Mouse (Mus musculus): ENCODE data around the gene Smg6. TPM values are rescaled to one million over a fixed set of nuclear protein-coding genes. Genes with fewer than 3 reads are reported as not detected.

Smg6 gene
- polyA plus RNA-seq, 1 experiment: 26.4 TPM

DNA sequence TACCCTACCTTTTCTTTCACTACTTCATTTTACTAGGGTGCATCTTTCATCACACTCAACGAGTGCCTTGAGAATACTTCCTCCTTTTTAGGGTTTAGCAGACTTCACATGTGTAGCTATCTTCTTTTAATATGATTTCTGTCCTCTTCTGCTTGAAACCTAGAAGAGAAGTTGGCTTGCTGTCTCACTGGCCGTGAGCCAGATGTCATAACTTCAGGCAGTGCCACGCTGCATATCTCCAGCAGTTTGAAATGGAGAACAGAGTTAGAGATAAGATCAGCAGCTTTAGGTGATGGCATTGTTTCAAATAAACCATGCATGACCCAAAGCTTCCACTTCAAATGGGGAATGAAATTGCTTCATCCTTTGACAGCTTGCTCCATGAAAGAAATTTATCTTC is 166.5 kb downstream of the Smg6 start:
- TF ChIP-seq POLR2A (IDR thresholded peaks at IDR 0.05; ENCODE audit: borderline replicate concordance, control insufficient read depth, low read depth, low read length) (no peak), CTCF (IDR thresholded peaks at IDR 0.05; ENCODE audit: control insufficient read depth, insufficient read depth, low read length) (no peak)
- no peak overlapping the region for H3K27ac ChIP-seq (ENCODE audit: control insufficient read depth, insufficient read depth, low read depth, low read length, poor library complexity)
- H3K4me1 ChIP-seq (ENCODE audit: control insufficient read depth, insufficient read depth, low read length): no peaks in the 10 kb centered on the region; the same call in 1 of the 2 replicates
- WGBS: under 1% methylated on average over 3 of the region's 3 CpGs
- no peak overlapping the region for H3K4me3 ChIP-seq (replicated peaks; ENCODE audit: control insufficient read depth, low read depth, low read length)

DNA sequence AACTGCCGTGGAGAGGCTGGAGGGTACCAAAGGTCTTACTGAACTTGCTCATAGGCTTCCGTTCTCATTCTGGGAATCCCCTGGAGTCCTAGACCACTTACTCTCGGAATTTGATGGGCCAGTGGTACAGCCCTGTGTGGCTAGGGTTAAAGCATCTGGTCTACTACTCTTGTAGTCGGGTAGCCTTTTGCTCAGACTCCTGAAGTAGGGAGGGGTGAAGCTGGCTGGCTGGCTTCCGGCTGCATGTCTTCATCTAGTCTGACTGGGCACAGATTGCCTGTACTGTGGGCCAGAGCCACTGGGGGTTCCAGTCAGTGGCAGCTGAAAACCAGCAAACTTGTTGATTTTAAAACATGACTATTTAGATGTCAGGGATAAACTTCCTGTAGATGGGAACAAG is 167.0 kb downstream of the Smg6 start:
- no peak for TF ChIP-seq POLR2A (IDR thresholded peaks at IDR 0.05; ENCODE audit: borderline replicate concordance, control insufficient read depth, low read depth, low read length)
- TF ChIP-seq CTCF (IDR thresholded peaks at IDR 0.05; ENCODE audit: control insufficient read depth, insufficient read depth, low read length): no peak
- 31% methylated on average over 5 of the region's 5 CpGs for WGBS

DNA sequence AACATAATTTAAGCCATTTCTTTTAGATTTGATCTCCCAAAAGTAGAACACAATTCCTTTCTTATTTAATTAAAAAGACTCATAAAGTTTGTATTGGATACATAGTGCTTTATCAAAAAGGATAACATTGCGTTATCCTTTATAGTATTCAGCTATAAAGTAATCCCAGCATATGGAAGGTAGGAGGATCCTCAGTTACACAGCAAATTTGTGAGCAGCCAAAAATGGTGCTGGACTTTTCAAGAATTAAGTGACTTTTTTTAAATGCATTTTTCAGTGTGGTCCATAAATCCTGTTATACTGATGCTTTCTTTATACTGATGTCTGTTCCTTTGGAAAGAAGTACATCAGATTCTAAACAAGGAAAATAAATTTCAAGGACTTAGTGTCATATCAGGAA is 169.1 kb downstream of the Smg6 start:
- 97% methylated on average over 1 of the region's 1 CpGs for WGBS
- H3K27ac ChIP-seq (ENCODE audit: control insufficient read depth, insufficient read depth, low read depth, low read length, poor library complexity): no peak overlapping the region
- H3K4me1 ChIP-seq (ENCODE audit: control insufficient read depth, insufficient read depth, low read length): no peaks in the 10 kb centered on the region; the same call in 1 of the 2 replicates
- H3K4me3 ChIP-seq (replicated peaks; ENCODE audit: control insufficient read depth, low read depth, low read length): no peak overlapping the region
- no peak for TF ChIP-seq CTCF (IDR thresholded peaks at IDR 0.05; ENCODE audit: control insufficient read depth, insufficient read depth, low read length)
- TF ChIP-seq POLR2A (IDR thresholded peaks at IDR 0.05; ENCODE audit: borderline replicate concordance, control insufficient read depth, low read depth, low read length): no peak

More for the DNA sequence above, 167.0 kb downstream of the Smg6 start:
- Histone ChIP-seq H3K4me3 (replicated peaks; ENCODE audit: control insufficient read depth, low read depth, low read length) (no peak overlapping the region), H3K4me1 (ENCODE audit: control insufficient read depth, insufficient read depth, low read length) (no peaks in the 10 kb centered on the region; the same call in 1 of the 2 replicates), H3K27ac (ENCODE audit: control insufficient read depth, insufficient read depth, low read depth, low read length, poor library complexity) (no peak overlapping the region; the same call in 1 of the 2 replicates)

DNA sequence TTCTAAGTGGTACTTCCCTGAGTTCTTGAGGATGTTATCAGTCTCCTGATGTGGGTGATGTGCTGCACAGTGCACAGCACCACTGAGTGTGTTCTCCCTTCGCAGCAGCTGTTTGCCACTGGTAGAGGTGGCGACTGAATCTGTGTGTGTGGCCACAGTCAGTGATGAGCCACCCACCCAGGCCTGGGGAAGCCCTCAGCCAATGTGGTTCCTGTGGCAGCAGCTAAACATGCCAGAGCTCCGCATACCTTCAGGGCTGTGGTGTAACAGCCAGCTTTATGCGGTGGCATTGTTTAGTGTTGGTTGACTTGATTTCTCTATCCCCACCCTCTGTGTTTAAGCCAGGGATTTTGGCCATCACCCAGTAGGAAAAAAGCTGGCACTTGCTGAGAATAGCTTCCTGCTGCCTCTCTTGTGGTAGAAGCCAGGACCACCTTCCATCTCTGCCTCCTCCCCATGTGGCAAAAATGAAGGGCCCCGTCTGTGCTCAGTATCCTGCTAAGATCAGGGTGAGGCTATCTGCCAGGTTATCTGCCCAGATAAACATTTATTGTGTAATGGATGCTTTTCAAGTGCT is 177.2 kb downstream of the Smg6 start:
- H3K4me1 ChIP-seq (ENCODE audit: control insufficient read depth, insufficient read depth, low read length): no peaks in the 10 kb centered on the region; the same call in 1 of the 2 replicates
- TF ChIP-seq CTCF (IDR thresholded peaks at IDR 0.05; ENCODE audit: control insufficient read depth, insufficient read depth, low read length) (no peak), POLR2A (IDR thresholded peaks at IDR 0.05; ENCODE audit: borderline replicate concordance, control insufficient read depth, low read depth, low read length) (no peak)
- WGBS: 51% methylated on average over 5 of the region's 5 CpGs
- no peak overlapping the region for H3K4me3 ChIP-seq (replicated peaks; ENCODE audit: control insufficient read depth, low read depth, low read length)
- no peak overlapping the region for H3K27ac ChIP-seq (ENCODE audit: control insufficient read depth, insufficient read depth, low read depth, low read length, poor library complexity)

DNA sequence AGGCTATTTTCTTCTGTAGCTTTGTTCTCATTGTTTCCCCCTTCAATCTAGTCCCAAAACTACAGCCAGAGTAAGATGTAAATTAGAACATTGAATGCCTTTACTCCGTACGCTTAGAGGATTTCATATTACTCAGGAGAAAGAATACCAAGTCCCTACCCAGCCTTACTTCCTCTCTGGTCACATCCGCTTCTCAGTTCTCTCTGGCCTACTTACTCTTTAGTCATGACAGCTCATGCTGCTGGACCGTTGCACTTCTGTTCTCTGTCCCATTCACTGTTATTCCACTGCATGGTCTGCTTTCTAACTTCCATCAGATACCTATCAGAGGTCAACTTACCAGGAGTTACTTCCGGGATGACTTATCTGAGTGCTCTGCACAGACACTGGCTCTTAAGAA is 181.0 kb downstream of the Smg6 start:
- no peak overlapping the region for H3K4me3 ChIP-seq (replicated peaks; ENCODE audit: control insufficient read depth, low read depth, low read length)
- 18% methylated on average over 5 of the region's 5 CpGs for WGBS
- no peak for TF ChIP-seq CTCF (IDR thresholded peaks at IDR 0.05; ENCODE audit: control insufficient read depth, insufficient read depth, low read length)
- TF ChIP-seq POLR2A (IDR thresholded peaks at IDR 0.05; ENCODE audit: borderline replicate concordance, control insufficient read depth, low read depth, low read length): no peak
- no peaks in the 10 kb centered on the region; the same call in 1 of the 2 replicates for H3K4me1 ChIP-seq (ENCODE audit: control insufficient read depth, insufficient read depth, low read length)
- no peak overlapping the region for H3K27ac ChIP-seq (ENCODE audit: control insufficient read depth, insufficient read depth, low read depth, low read length, poor library complexity)

DNA sequence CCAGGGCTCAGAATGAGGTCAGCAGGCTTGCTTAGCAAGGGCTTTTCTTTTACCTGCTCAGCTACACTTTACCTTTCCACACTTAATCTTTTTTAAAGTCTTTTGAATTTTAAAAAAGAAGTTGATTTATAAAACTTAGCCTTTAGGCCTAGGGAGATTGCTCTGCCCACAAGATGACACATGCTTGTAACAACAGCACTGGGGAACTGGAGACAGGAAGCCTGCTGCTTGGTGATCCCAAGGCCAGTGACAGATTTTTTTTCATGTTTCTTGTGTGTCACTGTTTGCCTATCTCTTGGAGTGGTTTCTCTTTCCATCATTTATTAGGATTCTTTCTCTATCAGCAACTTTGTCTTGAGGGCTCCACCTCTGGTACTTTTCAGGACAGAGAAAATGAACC is 183.3 kb downstream of the Smg6 start:
- H3K4me3 ChIP-seq (replicated peaks; ENCODE audit: control insufficient read depth, low read depth, low read length): no peak overlapping the region
- no peak for TF ChIP-seq POLR2A (IDR thresholded peaks at IDR 0.05; ENCODE audit: borderline replicate concordance, control insufficient read depth, low read depth, low read length)
- TF ChIP-seq CTCF (IDR thresholded peaks at IDR 0.05; ENCODE audit: control insufficient read depth, insufficient read depth, low read length): no peak
- H3K27ac ChIP-seq (ENCODE audit: control insufficient read depth, insufficient read depth, low read depth, low read length, poor library complexity): no peak overlapping the region
- H3K4me1 ChIP-seq (ENCODE audit: control insufficient read depth, insufficient read depth, low read length): no peaks in the 10 kb centered on the region; the same call in 1 of the 2 replicates

DNA sequence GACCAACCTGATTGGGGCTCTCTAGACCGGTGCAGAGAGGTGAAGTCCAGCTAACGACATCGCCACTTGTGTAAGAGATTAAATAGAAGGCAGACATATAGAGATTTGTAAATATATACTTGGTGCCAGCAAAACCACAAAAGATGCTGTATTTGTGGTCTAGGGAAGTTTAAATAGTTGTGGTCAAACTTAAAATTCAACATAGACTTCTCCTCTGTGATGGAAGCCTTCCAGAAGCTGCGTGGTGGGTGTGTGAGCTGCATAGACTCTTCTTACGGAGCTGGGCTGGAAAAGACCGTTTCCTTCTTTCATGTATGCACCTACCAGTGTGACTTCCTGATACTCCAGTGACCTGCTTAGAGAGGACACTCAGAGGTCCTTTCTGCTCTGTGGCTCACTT is 190.8 kb downstream of the Smg6 start:
- TF ChIP-seq CTCF (IDR thresholded peaks at IDR 0.05; ENCODE audit: control insufficient read depth, insufficient read depth, low read length): no peak
- no peak for TF ChIP-seq POLR2A (IDR thresholded peaks at IDR 0.05; ENCODE audit: borderline replicate concordance, control insufficient read depth, low read depth, low read length)
- 29% methylated on average over 6 of the region's 6 CpGs for WGBS
- no peak overlapping the region for H3K27ac ChIP-seq (ENCODE audit: control insufficient read depth, insufficient read depth, low read depth, low read length, poor library complexity)
- H3K4me3 ChIP-seq (replicated peaks; ENCODE audit: control insufficient read depth, low read depth, low read length): no peak overlapping the region
- no peaks in the 10 kb centered on the region for H3K4me1 ChIP-seq (ENCODE audit: control insufficient read depth, insufficient read depth, low read length)

DNA sequence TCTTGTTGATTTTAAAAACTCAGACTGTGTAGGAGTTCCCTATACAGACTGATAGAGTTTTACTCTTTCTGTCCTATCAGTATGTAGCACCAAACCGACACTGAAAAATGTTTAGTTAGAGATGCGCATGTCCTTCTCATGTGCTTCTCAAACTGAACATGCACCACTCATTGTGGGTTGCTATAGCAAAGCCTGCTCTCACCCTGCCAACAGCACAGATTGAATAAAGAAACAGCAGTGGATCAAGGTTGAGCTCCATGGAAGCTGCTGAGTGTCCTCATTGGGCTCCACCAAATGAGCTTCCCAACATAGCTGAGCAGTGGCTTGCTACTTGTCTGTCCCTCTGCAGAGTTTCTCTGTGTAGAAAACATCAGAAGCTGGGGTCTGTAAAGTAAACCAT is 192.5 kb downstream of the Smg6 start:
- TF ChIP-seq CTCF (IDR thresholded peaks at IDR 0.05; ENCODE audit: control insufficient read depth, insufficient read depth, low read length): no peak
- TF ChIP-seq POLR2A (IDR thresholded peaks at IDR 0.05; ENCODE audit: borderline replicate concordance, control insufficient read depth, low read depth, low read length): no peak
- no peaks in the 10 kb centered on the region for H3K4me1 ChIP-seq (ENCODE audit: control insufficient read depth, insufficient read depth, low read length)
- H3K4me3 ChIP-seq (replicated peaks; ENCODE audit: control insufficient read depth, low read depth, low read length): no peak overlapping the region
- no peak overlapping the region for H3K27ac ChIP-seq (ENCODE audit: control insufficient read depth, insufficient read depth, low read depth, low read length, poor library complexity)
- 93% methylated on average over 2 of the region's 2 CpGs for WGBS

DNA sequence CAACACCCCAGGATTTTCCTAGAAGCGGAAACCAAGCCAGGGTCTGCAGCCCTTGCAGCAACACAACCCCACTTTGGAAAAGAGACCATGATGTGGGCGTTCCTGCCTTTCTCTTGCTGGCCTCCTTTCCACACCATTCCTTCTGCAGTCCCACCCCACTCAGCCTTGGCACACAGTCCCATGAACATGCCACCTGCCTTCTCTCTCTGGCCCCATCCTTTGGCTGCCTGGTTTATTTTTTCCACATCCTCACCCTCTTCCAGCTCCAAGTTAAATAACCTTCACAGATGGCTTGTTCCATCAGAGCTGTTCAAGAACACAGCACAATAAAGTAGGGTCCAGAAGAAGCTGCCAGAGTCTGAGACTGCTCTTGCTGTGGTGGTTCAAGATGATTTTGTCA is 193.7 kb downstream of the Smg6 start:
- Histone ChIP-seq H3K4me3 (replicated peaks; ENCODE audit: control insufficient read depth, low read depth, low read length) (no peak overlapping the region), H3K27ac (ENCODE audit: control insufficient read depth, insufficient read depth, low read depth, low read length, poor library complexity) (no peak overlapping the region), H3K4me1 (ENCODE audit: control insufficient read depth, insufficient read depth, low read length) (no peaks in the 10 kb centered on the region)
- TF ChIP-seq CTCF (IDR thresholded peaks at IDR 0.05; ENCODE audit: control insufficient read depth, insufficient read depth, low read length) (no peak), POLR2A (IDR thresholded peaks at IDR 0.05; ENCODE audit: borderline replicate concordance, control insufficient read depth, low read depth, low read length) (no peak)
- 80% methylated on average over 2 of the region's 2 CpGs for WGBS
